In genomic region chr6:7732754-7733708, GRCm38 (mm10) we compare ENCODE assay signal across 9 mouse cellular contexts. TPM values are rescaled to one million over a fixed set of nuclear protein-coding genes. Genes with fewer than 3 reads are reported as not detected.
DNase-seq lines count a peak whose midpoint lies in the region; ATAC-seq lines count a peak whose summit lies in the region.
"Had no signal": no experiment of that assay in that cellular context is flagged by ENCODE, and none has a peak within 500 bp of the region (broad histone marks: within the 10 kb centered on the region; RNA-seq: fewer than 3 reads in every experiment).

No protein-coding gene starts in this region.

- H3K4me3 ChIP-seq in liver, embryonic 13.5 days (replicated peaks): no peak overlapping the region
- H3K4me3 ChIP-seq in neural tube, embryonic 11.5 days (ENCODE audit: low read depth, low read length): no peak overlapping the region
- H3K4me3 ChIP-seq: heart, embryonic 13.5 days had no signal

- 30% methylated on average over 12 of the region's 12 CpGs for WGBS in liver, embryonic 13.5 days (ENCODE audit: insufficient replicate concordance)
- 40% methylated on average over 12 of the region's 12 CpGs for whole genome bisulfite sequencing in neural tube, embryonic 11.5 days

- DNase-seq in CD4-positive helper T cell, adult 2 months (ENCODE audit: low read depth, low spot score): peak; percentile 72
- DNase-seq in adrenal gland, postnatal 10 days: peak; percentile 92
- DNase-seq in embryo, embryonic 9.5 days (ENCODE audit: extremely low spot score): peak; percentile 76
- peak; percentile 17 for DNase-seq in gonadal fat pad, adult 2 months (ENCODE audit: low read depth)
- peak; percentile 76 to 94 for DNase-seq in kidney, postnatal 36 days
- DNase-seq in liver, embryonic 13.5 days: peak; percentile 69
- DNase-seq in neural tube, embryonic 11.5 days (ENCODE audit: low spot score): peak; percentile 84
- DNase-seq in telencephalon, adult 2 months (ENCODE audit: low read depth, low spot score): peak; percentile 70

- no peaks in the 10 kb centered on the region; the same call in 1 of the 2 replicates for H3K9me3 ChIP-seq in liver, embryonic 13.5 days (replicated peaks)
- H3K9me3 ChIP-seq in neural tube, embryonic 11.5 days (ENCODE audit: control insufficient read depth, low read length): no peaks in the 10 kb centered on the region

- H3K4me1 ChIP-seq in liver, embryonic 13.5 days (replicated peaks): peaks cover 24% of the 10 kb centered on the region
- no peaks in the 10 kb centered on the region for H3K4me1 ChIP-seq in neural tube, embryonic 11.5 days (ENCODE audit: control insufficient read depth, insufficient read depth, low read length)
- H3K4me1 ChIP-seq: heart, embryonic 13.5 days had no signal

- H3K36me3 ChIP-seq in liver, embryonic 13.5 days: no peaks in the 10 kb centered on the region
- H3K36me3 ChIP-seq in neural tube, embryonic 11.5 days (ENCODE audit: control insufficient read depth, insufficient read depth, low read length): no peaks in the 10 kb centered on the region
- H3K36me3 ChIP-seq: heart, embryonic 13.5 days had no signal

- 0 out of 2 replicates have a peak overlapping the region, but pooled peaks have one; percentile 6 for H3K4me2 ChIP-seq in liver, embryonic 13.5 days
- H3K4me2 ChIP-seq in neural tube, embryonic 11.5 days (ENCODE audit: low read depth): no peak overlapping the region
- H3K4me2 ChIP-seq: heart, embryonic 13.5 days had no signal

- no peak overlapping the region for H3K27ac ChIP-seq in liver, embryonic 13.5 days
- no peak overlapping the region for H3K27ac ChIP-seq in neural tube, embryonic 11.5 days (ENCODE audit: low read depth, low read length)
- H3K27ac ChIP-seq: heart, embryonic 13.5 days had no signal

- ATAC-seq in liver, embryonic 13.5 days (ENCODE audit: low read depth): peak; percentile 58; the same call in 1 of the 2 replicates
- ATAC-seq in neural tube, embryonic 11.5 days (ENCODE audit: insufficient read depth, low FRiP score, low TSS enrichment): no peak; the same call in 1 of the 2 replicates

- H3K27me3 ChIP-seq in liver, embryonic 13.5 days: no peaks in the 10 kb centered on the region
- H3K27me3 ChIP-seq in neural tube, embryonic 11.5 days (ENCODE audit: control insufficient read depth, insufficient read depth, low read length): no peaks in the 10 kb centered on the region
- H3K27me3 ChIP-seq: heart, embryonic 13.5 days had no signal

- H3K9ac ChIP-seq in liver, embryonic 13.5 days: no peak overlapping the region
- no peak overlapping the region for H3K9ac ChIP-seq in neural tube, embryonic 11.5 days (ENCODE audit: low read length)
- H3K9ac ChIP-seq: heart, embryonic 13.5 days had no signal

RNA-seq across cellular contexts. Expression of gene Asns, which starts 40.0 kb away (rescaled TPM):
- 10 to 100 TPM; 75.9 to 78.9 TPM for total RNA-seq in adrenal gland, postnatal 10 days (2021)
- 32.4 and 35.5 TPM in 2 replicates for polyA plus RNA-seq in gonadal fat pad, adult 2 months (2012; rRNA removed)
- 375 and 414 TPM in 2 replicates for polyA plus RNA-seq in liver, embryonic 13.5 days (2015; fragmentation: Nextera tagmentation; extraction: Ambion mirVana)
- 63.4 and 66.4 TPM in 2 replicates for polyA plus RNA-seq in neural tube, embryonic 11.5 days (2014; fragmentation: Nextera tagmentation; extraction: Ambion mirVana)

Comparison
In these comparisons a context has a peak if more than half of its experiments do, and no peak if none do; other contexts are left out.
1. DNase-seq: peak in every context shown above with its lines; median percentile 92 in adrenal gland, postnatal 10 days; 85 in kidney, postnatal 36 days; 84 in neural tube, embryonic 11.5 days; 76 in embryo, embryonic 9.5 days; 72 in CD4-positive helper T cell, adult 2 months; 70 in telencephalon, adult 2 months; 69 in liver, embryonic 13.5 days; 17 in gonadal fat pad, adult 2 months.